ENCODE assay signal across 8 mouse cellular contexts in the genomic region with DNA sequence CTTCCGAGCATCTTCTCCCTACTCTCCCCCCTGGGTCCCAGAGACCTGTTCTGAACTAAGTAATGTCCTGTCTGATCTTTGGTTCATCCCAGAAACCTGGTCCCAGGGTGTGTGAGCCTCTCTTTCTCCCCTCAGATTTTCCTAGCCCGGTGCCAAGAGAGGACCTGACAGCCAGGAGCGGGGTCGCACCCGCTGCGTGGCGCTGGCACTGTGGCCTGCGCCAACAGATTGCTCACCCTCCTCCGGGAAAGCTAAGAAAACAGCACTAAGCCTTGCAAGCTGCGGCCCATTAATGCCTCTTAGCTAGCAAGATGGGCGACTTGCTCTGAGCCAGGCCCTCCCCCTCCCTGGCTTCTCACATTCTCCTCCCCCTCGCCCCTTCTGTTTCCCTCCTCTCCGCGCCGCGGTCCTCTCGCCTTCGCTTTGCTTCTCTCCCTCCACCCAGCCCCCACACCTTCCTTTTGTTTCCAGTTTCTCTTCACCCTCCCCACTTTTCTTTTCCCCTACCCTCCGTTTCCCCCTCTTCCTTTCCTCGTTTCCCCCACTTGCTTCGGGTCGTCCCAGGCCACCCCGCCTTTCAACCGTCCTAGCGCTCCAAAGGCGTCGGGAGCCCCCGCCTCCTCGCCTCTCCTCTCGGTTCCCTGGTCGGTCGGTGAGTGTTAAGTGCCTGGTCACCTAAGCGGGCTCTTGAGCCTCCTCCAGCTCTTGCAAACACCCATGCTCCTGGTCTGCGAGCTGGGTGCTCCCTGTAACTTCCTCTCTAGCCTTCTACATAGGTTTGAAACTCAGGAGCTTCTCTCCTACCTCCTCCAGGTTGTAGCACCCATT. TPM values are rescaled to one million over a fixed set of nuclear protein-coding genes. Genes with fewer than 3 reads are reported as not detected.
DNase-seq lines count a peak whose midpoint lies in the region; ATAC-seq and TF ChIP-seq lines count a peak whose summit lies in the region.

No protein-coding gene starts in this region.

- TF ChIP-seq CTCF in midbrain, postnatal 0 days (IDR thresholded peaks at IDR 0.05), result no peak

- H3K4me1 ChIP-seq in midbrain, postnatal 0 days (ENCODE audit: insufficient read depth, low read length), result no peaks in the 10 kb centered on the region

- ATAC-seq in midbrain, postnatal 0 days (ENCODE audit: low FRiP score), result peak; percentile 15; the same call in 1 of the 2 replicates

- no peaks in the 10 kb centered on the region for H3K9me3 ChIP-seq in midbrain, postnatal 0 days (ENCODE audit: low read length)

- H3K4me2 ChIP-seq in midbrain, postnatal 0 days (ENCODE audit: low read depth, low read length, poor library complexity, severe bottlenecking), result peak overlapping the region; percentile 60

- peak; percentile 43 to 53 for DNase-seq in lung, adult 18-20 months
- DNase-seq in lung, postnatal 10 days, result no peak
- DNase-seq in cerebellum, adult 9-10 months, result peak; percentile 82
- DNase-seq in frontal cortex, postnatal 36 days (ENCODE audit: low spot score in 2 of 2), result peak; percentile 66 to 70
- peak; percentile 71 to 72 for DNase-seq in left cerebral cortex, postnatal 14 days (ENCODE audit: low spot score in 2 of 2)
- peak; percentile 87 for DNase-seq in midbrain, postnatal 0 days (ENCODE audit: low spot score)
- no peak for DNase-seq in c-Kit-positive CD71-positive TER-119-positive erythroid progenitor cells, embryonic 14.5 days (ENCODE audit: low spot score)
- DNase-seq in kidney, adult 11 months, result no peak

- WGBS in midbrain, postnatal 0 days, result under 1% methylated on average over 34 of the region's 34 CpGs

- H3K9ac ChIP-seq in midbrain, postnatal 0 days (replicated peaks; ENCODE audit: low read length, poor library complexity, severe bottlenecking), result peak overlapping the region; percentile 66

- H3K4me3 ChIP-seq in midbrain, postnatal 0 days (ENCODE audit: low read depth, low read length), result peak overlapping the region; percentile 40

- intact Hi-C loops in left cerebral cortex, postnatal 14 days (cut with DNase I), result loop anchor here (2.0 to 10.0 kb wide), 4 partner anchors 222 to 610 kb away; a partner anchor contains a TSS

- H3K36me3 ChIP-seq in midbrain, postnatal 0 days (ENCODE audit: insufficient read depth, low read length), result no peaks in the 10 kb centered on the region

- H3K27me3 ChIP-seq in midbrain, postnatal 0 days (ENCODE audit: insufficient read depth, low read length), result no peaks in the 10 kb centered on the region; the same call in 1 of the 2 replicates

- peak overlapping the region; percentile 92 for H3K27ac ChIP-seq in midbrain, postnatal 0 days (ENCODE audit: low read depth, low read length)

RNA-seq across cellular contexts. Expression of a gene that starts 7.8 kb away (rescaled TPM):
- total RNA-seq in left cerebral cortex, postnatal 14 days (2021), result 100 to 1,000 TPM; 259 to 287 TPM
- 122 and 155 TPM in 2 replicates for total RNA-seq in midbrain, postnatal 0 days (2014; rRNA removed)
- 54.0 and 67.8 TPM in 2 replicates for polyA plus RNA-seq in midbrain, postnatal 0 days (2015; fragmentation: Nextera tagmentation; extraction: Ambion mirVana)

Comparison
In these comparisons a context has a peak if more than half of its experiments do, and no peak if none do; other contexts are left out.
1. DNase-seq: peak in lung, adult 18-20 months (2 of 2), cerebellum, adult 9-10 months (single experiment), frontal cortex, postnatal 36 days (2 of 2), left cerebral cortex, postnatal 14 days (2 of 2) and midbrain, postnatal 0 days (single experiment); none in lung, postnatal 10 days (single experiment), c-Kit-positive CD71-positive TER-119-positive erythroid progenitor cells, embryonic 14.5 days (single experiment) and kidney, adult 11 months (single experiment).